Mouse (Mus musculus) liver, postnatal 0 days (tissue): ENCODE results near the gene Slc4a3. TPM values are rescaled to one million over a fixed set of nuclear protein-coding genes. Genes with fewer than 3 reads are reported as not detected.
A peak's percentile ranks its signal among the peaks of the same experiment; 100 is the strongest.

Source experiments
- ATAC-seq: fragments of 200-750 bp; cut with Nextera tagmentation; 2 replicates; pipeline ENCODE4 v1.8.0; 2017; ENCODE audit warnings: mild to moderate bottlenecking, moderate library complexity
- DNase-seq: peaks from one replicate; pipeline ENCODE4 v3.0.0-alpha.2; 2016
- H3K27ac ChIP-seq: fragments of 300-500 bp; sonication (generic); 2 replicates; pipeline ENCODE4 v1.5.1; 2014; ENCODE audit warnings: antibody characterized with exemption, moderate library complexity, mild to moderate bottlenecking, low read depth
- H3K27me3 ChIP-seq: fragments of 300-500 bp; sonication (generic); 2 replicates; pipeline ENCODE4 v1.6.1; 2014; ENCODE audit warnings: low read length, control low read depth, mixed read lengths; ENCODE audit not compliant: insufficient read depth
- H3K36me3 ChIP-seq: fragments of 300-500 bp; sonication (generic); replicated peaks from 2 replicates; pipeline ENCODE4 v1.6.1; 2014; ENCODE audit warnings: mild to moderate bottlenecking, control low read depth, low read length, moderate library complexity, mixed read lengths; ENCODE audit not compliant: insufficient read depth
- H3K4me1 ChIP-seq: fragments of 300-500 bp; sonication (generic); 2 replicates; pipeline ENCODE4 v1.6.1; 2014; ENCODE audit warnings: antibody characterized with exemption, mild to moderate bottlenecking, control low read depth; ENCODE audit not compliant: insufficient read depth
- H3K4me2 ChIP-seq: fragments of 300-500 bp; sonication (generic); 2 replicates; pipeline ENCODE4 v1.6.1; 2014; ENCODE audit warnings: low read depth, mild to moderate bottlenecking, low read length, moderate library complexity, mixed read lengths
- H3K4me3 ChIP-seq: fragments of 300-500 bp; sonication (generic); 2 replicates; pipeline ENCODE4 v1.5.1; 2014; ENCODE audit warnings: low read depth, low read length
- H3K9ac ChIP-seq: fragments of 300-500 bp; sonication (generic); replicated peaks from 2 replicates; pipeline ENCODE4 v1.6.1; 2014; ENCODE audit warnings: mild to moderate bottlenecking, moderate library complexity
- H3K9me3 ChIP-seq: fragments of 300-500 bp; sonication (generic); 2 replicates; pipeline ENCODE4 v1.6.1; 2016; ENCODE audit warnings: mild to moderate bottlenecking, control low read depth, low read length, mixed read lengths
- CTCF ChIP-seq: sonication (generic); IDR thresholded peaks from 2 replicates; pipeline ENCODE4 v1.5.1; 2016; ENCODE audit warnings: antibody characterized with exemption, low read depth
- EP300 ChIP-seq: IDR thresholded peaks from 2 replicates; pipeline ENCODE4 v1.6.1; 2016; ENCODE audit warnings: antibody characterized with exemption, low read depth, mild to moderate bottlenecking
- WGBS: fragments of 180-500 bp; shearing (Covaris S2); extraction: QIAGEN DNeasy Blood & Tissue Kit; methylation state at CpG from one replicate; pipeline ENCODE4 v1.1.7; 2014; ENCODE audit not compliant: insufficient replicate concordance; 5-methylcytosine and 5-hydroxymethylcytosine counted together
- polyA plus RNA-seq: library from polyadenylated mRNA; unstranded; fragments of >200 nt; fragmentation: Nextera tagmentation; extraction: Ambion mirVana; gene quantifications from 2 replicates; pipeline ENCODE4 v1.2.1, GENCODE M21; 2015

The Slc4a3 gene
- polyA plus RNA-seq, 1 experiment from 2014 or later: 0.42 TPM

DNA sequence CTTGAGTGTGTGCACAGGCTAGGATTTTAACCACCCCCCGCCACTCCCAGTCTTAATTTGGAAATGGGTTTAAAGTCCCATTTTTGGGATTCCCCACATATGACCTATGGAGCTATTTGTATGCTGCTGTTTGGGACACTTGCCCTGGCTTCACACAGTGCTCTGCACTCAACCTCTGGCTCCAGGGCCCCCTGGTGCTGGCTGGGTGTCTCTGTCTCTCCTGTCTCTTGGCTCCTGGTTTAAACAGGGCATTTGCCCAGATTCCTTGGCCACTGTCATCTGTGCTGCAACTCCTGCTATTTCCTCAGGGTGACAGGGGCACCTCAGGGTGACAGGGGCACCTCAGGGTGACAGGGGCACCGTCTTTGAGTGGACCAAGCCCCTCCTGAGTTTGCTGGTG lies 50.8 kb downstream of the Slc4a3 start:
- ATAC-seq (no peak), DNase-seq (no peak)
- Histone ChIP-seq H3K4me3 (no peak overlapping the region), H3K4me1 (no peaks in the 10 kb centered on the region), H3K9me3 (no peaks in the 10 kb centered on the region), H3K4me2 (no peak overlapping the region), H3K27me3 (peaks cover 3% of the 10 kb centered on the region; the same call in 1 of the 2 replicates), H3K9ac (no peak overlapping the region), H3K36me3 (no peaks in the 10 kb centered on the region), H3K27ac (no peak overlapping the region)
- TF ChIP-seq CTCF (no peak), EP300 (no peak)
- WGBS: 85% methylated on average over 2 of the region's 2 CpGs

DNA sequence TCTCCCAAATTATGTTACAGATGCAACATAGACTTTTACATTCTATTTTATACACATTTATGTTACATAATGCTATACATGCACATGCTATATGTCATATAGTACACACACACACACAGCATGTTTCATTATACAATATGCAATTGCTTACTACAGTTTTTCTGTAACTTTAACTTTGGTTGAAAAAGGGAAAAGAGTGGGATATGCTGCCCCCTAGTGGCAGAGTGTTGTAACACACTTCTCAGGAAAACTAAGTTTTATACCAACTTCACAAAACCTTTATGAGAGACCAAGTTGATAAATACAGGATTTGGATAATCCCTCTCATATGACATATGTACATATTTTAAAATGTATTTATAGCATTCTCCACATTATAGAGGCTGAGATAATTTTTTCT lies 51.6 kb downstream of the Slc4a3 start:
- Histone ChIP-seq H3K4me3 (no peak overlapping the region), H3K9me3 (no peaks in the 10 kb centered on the region), H3K36me3 (no peaks in the 10 kb centered on the region), H3K4me1 (no peaks in the 10 kb centered on the region), H3K27me3 (peaks cover 3% of the 10 kb centered on the region; the same call in 1 of the 2 replicates), H3K4me2 (no peak overlapping the region), H3K27ac (no peak overlapping the region), H3K9ac (no peak overlapping the region)
- TF ChIP-seq EP300: no peak
- TF ChIP-seq CTCF: peak; percentile 86
- ATAC-seq (no peak), DNase-seq (peak; percentile 39)

DNA sequence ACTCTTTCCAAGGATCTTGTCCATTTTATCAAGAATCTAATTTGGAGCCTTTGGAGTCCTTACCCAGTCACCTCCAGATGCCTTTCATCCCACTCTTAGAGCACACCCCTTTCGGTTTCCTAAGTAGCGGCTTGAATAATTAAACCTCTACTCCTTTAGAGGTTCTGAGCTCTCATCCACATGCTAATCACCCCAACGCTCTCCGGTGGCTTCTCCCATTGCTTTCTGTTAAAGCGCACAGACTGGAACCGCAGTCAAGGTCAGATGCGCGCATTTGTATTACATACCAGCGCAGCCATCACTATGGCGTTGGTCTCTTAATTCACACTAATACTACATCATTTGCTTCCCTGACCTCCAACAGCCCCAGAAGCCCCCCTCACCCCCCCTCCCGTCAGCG lies 55.7 kb downstream of the Slc4a3 start:
- ATAC-seq (no peak), DNase-seq (no peak)
- Histone ChIP-seq H3K9ac (no peak overlapping the region), H3K27ac (no peak overlapping the region), H3K4me2 (no peak overlapping the region), H3K4me3 (no peak overlapping the region), H3K36me3 (no peaks in the 10 kb centered on the region), H3K27me3 (peaks cover 3% of the 10 kb centered on the region; the same call in 1 of the 2 replicates), H3K4me1 (no peaks in the 10 kb centered on the region), H3K9me3 (no peaks in the 10 kb centered on the region)
- no peak for TF ChIP-seq CTCF
- no peak for TF ChIP-seq EP300
- WGBS: 25% methylated on average over 11 of the region's 12 CpGs

DNA sequence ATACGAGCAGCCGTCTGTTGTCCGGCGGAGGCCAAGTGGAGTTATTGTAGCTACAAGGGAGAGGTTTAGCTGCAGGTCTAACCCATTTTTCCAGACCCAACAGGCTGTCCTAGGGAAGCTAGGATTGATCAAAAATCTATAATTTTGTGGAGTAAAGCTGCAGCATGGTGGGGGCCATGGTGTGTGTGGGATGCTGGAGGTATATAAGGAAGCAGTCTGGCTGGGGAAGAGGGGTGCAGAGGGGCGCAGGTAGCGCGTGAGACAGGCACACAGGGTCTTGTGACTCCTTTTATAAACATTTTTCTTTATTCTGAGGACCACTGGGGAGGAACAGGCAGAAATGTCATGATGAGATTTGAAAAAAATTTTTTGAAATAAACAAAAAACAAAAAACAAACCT lies 57.5 kb downstream of the Slc4a3 start:
- H3K4me1 ChIP-seq: no peaks in the 10 kb centered on the region
- no peak overlapping the region for H3K9ac ChIP-seq
- no peaks in the 10 kb centered on the region for H3K9me3 ChIP-seq
- TF ChIP-seq EP300: no peak
- H3K27ac ChIP-seq: no peak overlapping the region
- H3K27me3 ChIP-seq: peaks cover 3% of the 10 kb centered on the region; the same call in 1 of the 2 replicates
- ATAC-seq (no peak), DNase-seq (no peak)
- WGBS: 77% methylated on average over 7 of the region's 7 CpGs
- H3K36me3 ChIP-seq: no peaks in the 10 kb centered on the region
- no peak overlapping the region for H3K4me2 ChIP-seq
- H3K4me3 ChIP-seq: no peak overlapping the region

DNA sequence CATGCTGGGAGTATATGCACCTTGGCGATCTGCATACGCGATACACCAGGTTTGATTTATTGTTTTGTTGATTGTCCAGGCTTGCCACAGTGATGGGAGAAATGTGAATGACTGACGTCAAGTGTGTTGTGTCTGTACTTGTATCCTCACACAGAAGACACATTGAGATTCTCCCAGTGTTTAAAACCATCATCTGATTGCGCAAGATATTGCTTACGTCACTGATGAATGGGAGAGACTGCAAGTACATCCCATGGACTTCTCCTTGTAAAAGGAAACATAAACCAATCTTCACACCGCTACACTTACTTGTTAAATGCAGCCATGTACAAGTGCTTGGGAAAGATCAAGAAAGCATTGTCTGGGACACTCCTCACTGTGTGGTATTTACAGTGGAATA lies 62.2 kb downstream of the Slc4a3 start:
- H3K4me2 ChIP-seq: no peak overlapping the region
- no peaks in the 10 kb centered on the region for H3K27me3 ChIP-seq
- TF ChIP-seq CTCF: no peak
- no peak for TF ChIP-seq EP300
- H3K27ac ChIP-seq: no peak overlapping the region
- DNase-seq (no peak), ATAC-seq (no peak)
- H3K4me3 ChIP-seq: no peak overlapping the region
- H3K9ac ChIP-seq: no peak overlapping the region
- 81% methylated on average over 7 of the region's 7 CpGs for WGBS
- no peaks in the 10 kb centered on the region for H3K36me3 ChIP-seq
- no peaks in the 10 kb centered on the region for H3K4me1 ChIP-seq
- H3K9me3 ChIP-seq: no peaks in the 10 kb centered on the region

DNA sequence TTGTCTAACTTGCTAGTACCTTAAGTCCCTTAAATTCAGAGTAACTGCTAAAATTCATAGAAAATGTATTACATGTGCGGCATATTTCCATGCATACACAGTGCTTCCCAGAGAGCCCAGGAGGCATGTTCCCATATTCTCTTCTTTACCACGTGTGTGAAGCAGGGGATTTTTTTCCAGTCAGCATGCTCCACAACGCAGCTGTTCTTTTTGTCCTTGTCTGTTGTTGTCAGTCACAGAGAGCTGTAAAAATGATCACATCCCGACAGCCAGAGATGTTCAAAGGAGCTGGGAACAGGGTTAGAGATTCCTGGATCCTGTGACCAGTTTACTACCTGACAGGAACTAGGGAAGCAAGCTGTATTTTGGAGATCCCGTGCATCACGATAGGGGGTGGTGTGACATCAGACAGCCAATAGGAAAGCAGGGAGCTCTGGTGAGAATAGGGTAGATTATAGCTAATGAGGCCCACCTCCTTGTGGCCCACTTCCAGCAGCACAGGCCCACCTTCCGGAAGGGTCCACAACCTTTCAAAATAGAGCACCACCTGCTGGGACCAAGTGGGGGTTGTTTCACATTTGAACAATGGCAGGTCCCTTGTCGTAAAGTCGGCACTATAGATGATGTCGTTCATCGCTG lies 62.7 kb downstream of the Slc4a3 start:
- 71% methylated on average over 11 of the region's 11 CpGs for WGBS
- no peaks in the 10 kb centered on the region for H3K36me3 ChIP-seq

DNA sequence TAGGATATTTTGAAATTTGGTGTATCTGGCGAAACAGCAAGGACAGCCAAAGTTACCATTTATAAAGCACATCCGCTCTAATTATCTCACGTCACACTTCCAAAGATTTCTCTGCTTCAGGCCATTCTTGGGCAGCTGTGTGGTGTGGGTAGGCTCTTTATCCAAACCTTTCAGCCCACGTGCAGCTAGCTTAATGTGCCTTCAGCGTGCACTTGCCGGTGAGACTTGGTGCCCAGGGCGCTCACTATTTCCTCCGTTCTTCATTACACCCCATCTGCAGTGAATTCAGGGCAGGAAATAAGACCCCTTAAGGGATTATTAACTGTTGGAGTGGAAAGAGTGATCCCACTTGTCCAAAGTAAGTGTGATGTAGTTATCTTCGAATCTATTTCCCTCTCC lies 63.2 kb downstream of the Slc4a3 start:
- ATAC-seq: no peak
- WGBS: 85% methylated on average over 9 of the region's 9 CpGs

More for the DNA sequence above, 62.7 kb downstream of the Slc4a3 start:
- Histone ChIP-seq H3K9ac (no peak overlapping the region), H3K4me3 (no peak overlapping the region), H3K27me3 (no peaks in the 10 kb centered on the region), H3K4me1 (no peaks in the 10 kb centered on the region), H3K27ac (no peak overlapping the region), H3K4me2 (no peak overlapping the region), H3K9me3 (no peaks in the 10 kb centered on the region)
- DNase-seq (no peak), ATAC-seq (no peak)
- TF ChIP-seq EP300 (no peak), CTCF (no peak)

More for the DNA sequence above, 63.2 kb downstream of the Slc4a3 start:
- TF ChIP-seq CTCF (no peak), EP300 (no peak)
- DNase-seq: no peak
- Histone ChIP-seq H3K36me3 (no peaks in the 10 kb centered on the region), H3K9me3 (no peaks in the 10 kb centered on the region), H3K4me1 (no peaks in the 10 kb centered on the region), H3K27ac (no peak overlapping the region), H3K4me3 (no peak overlapping the region), H3K27me3 (no peaks in the 10 kb centered on the region), H3K9ac (no peak overlapping the region), H3K4me2 (no peak overlapping the region)
